Mouse (Mus musculus): ENCODE measurements at regions not wholly inside any gene's neighbourhood (a gene's known extent, or its start where the extent isn't known, plus 50 kb on each side); places are given as distances from the start of the nearest gene placed in this dataset. TPM values are rescaled to one million over a fixed set of nuclear protein-coding genes. Genes with fewer than 3 reads are reported as not detected.

DNA sequence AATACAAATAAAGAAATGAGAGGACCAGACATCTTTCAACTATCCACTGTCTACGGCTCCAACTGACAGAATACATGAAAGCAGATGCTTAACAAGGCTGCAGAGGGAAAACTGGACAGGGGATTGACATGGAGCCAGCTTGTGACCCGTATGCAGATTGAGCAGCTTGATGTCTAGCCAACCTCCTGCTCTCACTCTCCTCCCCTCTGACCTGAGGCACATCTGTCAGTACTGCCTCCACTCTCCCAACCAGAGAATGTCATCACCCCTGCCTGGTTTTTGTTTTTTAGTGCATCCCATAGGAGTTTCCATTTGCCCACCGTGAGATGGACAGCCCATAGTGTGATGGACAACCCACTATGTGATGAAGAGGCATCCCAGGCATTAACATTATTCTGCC lies 252.2 kb downstream of the S1pr1 start:
- no peak overlapping the region for H3K27ac ChIP-seq (replicated peaks; ENCODE audit: low read depth, low read length)
- ATAC-seq (ENCODE audit: low read depth) (no peak), DNase-seq (ENCODE audit: low spot score) (no peak)
- H3K4me1 ChIP-seq (ENCODE audit: control insufficient read depth, insufficient read depth, low read length), result no peaks in the 10 kb centered on the region
- H3K4me3 ChIP-seq (ENCODE audit: low read depth, low read length), result no peak overlapping the region
- no peak overlapping the region for H3K4me2 ChIP-seq (ENCODE audit: low read depth, low read length)
- WGBS, result 56% methylated on average over 3 of the region's 3 CpGs
- no peak overlapping the region for H3K9ac ChIP-seq (ENCODE audit: low read depth, low read length)
- H3K36me3 ChIP-seq (ENCODE audit: control insufficient read depth, insufficient read depth, low read length), result no peaks in the 10 kb centered on the region
- no peaks in the 10 kb centered on the region for H3K9me3 ChIP-seq (ENCODE audit: control insufficient read depth, low read length)
- no peaks in the 10 kb centered on the region for H3K27me3 ChIP-seq (replicated peaks; ENCODE audit: control insufficient read depth, insufficient read depth, low read length)

Small RNA genes in the stretch of these regions (microRNA-seq; reads per million reads assigned to microRNA genes)
- gene Gm25347 (ENCODE audit: borderline number of aligned reads), result not detected

All from embryonic facial prominence, embryonic 14.5 days (tissue).